In genomic region chr17:6835333-6835916, GRCm38 (mm10) we compare ENCODE assay signal across 10 mouse cellular contexts. TPM values are rescaled to one million over a fixed set of nuclear protein-coding genes. Genes with fewer than 3 reads are reported as not detected.
DNase-seq lines count a peak whose midpoint lies in the region; ATAC-seq and TF ChIP-seq lines count a peak whose summit lies in the region.
"Had no signal": no experiment of that assay in that cellular context is flagged by ENCODE, and none has a peak within 500 bp of the region (broad histone marks: within the 10 kb centered on the region; RNA-seq: fewer than 3 reads in every experiment).

No protein-coding gene starts in this region.

- H3K27me3 ChIP-seq in lung, embryonic 15.5 days, result no peaks in the 10 kb centered on the region
- no peaks in the 10 kb centered on the region for H3K27me3 ChIP-seq in hindbrain, embryonic 14.5 days (ENCODE audit: control insufficient read depth, insufficient read depth, low read length)
- H3K27me3 ChIP-seq in forebrain, postnatal 0 days (ENCODE audit: insufficient read depth, low read length), result no peaks in the 10 kb centered on the region
- H3K27me3 ChIP-seq: limb, embryonic 15.5 days had no signal

- DNase-seq in urinary bladder, adult 18-20 months (ENCODE audit: low spot score in 2 of 2), result peak; percentile 62 to 69
- no peak for DNase-seq in urinary bladder, postnatal 4 days (ENCODE audit: low spot score in 2 of 2)
- DNase-seq in adrenal gland, postnatal 36 days, result peak; percentile 15 to 42
- no peak for DNase-seq in hindbrain, embryonic 14.5 days (ENCODE audit: low spot score)
- DNase-seq in forebrain, postnatal 0 days, result no peak
- DNase-seq: cerebellum, adult 8-10 months; thymus, adult 18-20 months had no signal

- peak overlapping the region; percentile 63 for H3K27ac ChIP-seq in lung, embryonic 15.5 days
- no peak overlapping the region for H3K27ac ChIP-seq in hindbrain, embryonic 14.5 days
- H3K27ac ChIP-seq in forebrain, postnatal 0 days (ENCODE audit: low read depth, low read length), result no peak overlapping the region
- H3K27ac ChIP-seq: limb, embryonic 15.5 days had no signal

- H3K4me2 ChIP-seq in lung, embryonic 15.5 days, result no peak overlapping the region
- no peak overlapping the region for H3K4me2 ChIP-seq in hindbrain, embryonic 14.5 days (replicated peaks)
- H3K4me2 ChIP-seq in forebrain, postnatal 0 days (ENCODE audit: low read depth), result no peak overlapping the region
- H3K4me2 ChIP-seq: limb, embryonic 15.5 days had no signal

- H3K36me3 ChIP-seq in lung, embryonic 15.5 days, result no peaks in the 10 kb centered on the region
- H3K36me3 ChIP-seq in hindbrain, embryonic 14.5 days (replicated peaks; ENCODE audit: control insufficient read depth, insufficient read depth), result no peaks in the 10 kb centered on the region
- H3K36me3 ChIP-seq in forebrain, postnatal 0 days (ENCODE audit: insufficient read depth), result no peaks in the 10 kb centered on the region
- H3K36me3 ChIP-seq: limb, embryonic 15.5 days had no signal

- 40% methylated on average over 7 of the region's 7 CpGs for WGBS in lung, embryonic 15.5 days
- WGBS in hindbrain, embryonic 14.5 days, result 69% methylated on average over 7 of the region's 7 CpGs
- 64% methylated on average over 7 of the region's 7 CpGs for WGBS in forebrain, postnatal 0 days

- no peak overlapping the region for H3K9ac ChIP-seq in lung, embryonic 15.5 days
- H3K9ac ChIP-seq in hindbrain, embryonic 14.5 days, result no peak overlapping the region
- no peak overlapping the region for H3K9ac ChIP-seq in forebrain, postnatal 0 days
- H3K9ac ChIP-seq: limb, embryonic 15.5 days had no signal

- ATAC-seq in lung, embryonic 15.5 days (ENCODE audit: borderline replicate concordance, extremely low read depth, low FRiP score, low TSS enrichment), result no peak
- ATAC-seq in hindbrain, embryonic 14.5 days (ENCODE audit: low FRiP score), result no peak
- ATAC-seq in megakaryocyte progenitor cell, adult 5-6 weeks (replicated peaks; ENCODE audit: poor library complexity), result no peak
- no peak for ATAC-seq in forebrain, postnatal 0 days

- peaks cover 5% of the 10 kb centered on the region; the same call in 1 of the 2 replicates for H3K4me1 ChIP-seq in lung, embryonic 15.5 days
- no peaks in the 10 kb centered on the region for H3K4me1 ChIP-seq in hindbrain, embryonic 14.5 days (replicated peaks; ENCODE audit: control insufficient read depth, insufficient read depth, low read length)
- no peaks in the 10 kb centered on the region for H3K4me1 ChIP-seq in forebrain, postnatal 0 days (ENCODE audit: insufficient read depth)
- H3K4me1 ChIP-seq: limb, embryonic 15.5 days had no signal

- no peak overlapping the region for H3K4me3 ChIP-seq in lung, embryonic 15.5 days
- no peak overlapping the region for H3K4me3 ChIP-seq in hindbrain, embryonic 14.5 days (replicated peaks; ENCODE audit: low read length)
- no peak overlapping the region for H3K4me3 ChIP-seq in forebrain, postnatal 0 days (ENCODE audit: low read depth, low read length)
- H3K4me3 ChIP-seq: limb, embryonic 15.5 days had no signal

- TF ChIP-seq CTCF in forebrain, postnatal 0 days (IDR thresholded peaks at IDR 0.05; ENCODE audit: low read depth), result no peak

- H3K9me3 ChIP-seq in lung, embryonic 15.5 days, result no peaks in the 10 kb centered on the region
- no peaks in the 10 kb centered on the region for H3K9me3 ChIP-seq in hindbrain, embryonic 14.5 days (ENCODE audit: control insufficient read depth, low read length)
- no peaks in the 10 kb centered on the region for H3K9me3 ChIP-seq in forebrain, postnatal 0 days (ENCODE audit: low read length)
- H3K9me3 ChIP-seq: limb, embryonic 15.5 days had no signal

RNA-seq across cellular contexts. Expression of gene Ezr, which starts 52.8 kb away (rescaled TPM):
- 10 to 100 TPM; 21.9 to 27.4 TPM for total RNA-seq in adrenal gland, postnatal 36 days (2021)
- polyA plus RNA-seq in lung, embryonic 15.5 days (2015; fragmentation: Nextera tagmentation; extraction: Ambion mirVana), result 125 and 140 TPM in 2 replicates
- polyA plus RNA-seq in hindbrain, embryonic 14.5 days (2014; fragmentation: Nextera tagmentation; extraction: Ambion mirVana), result 60.1 and 67.4 TPM in 2 replicates
- 43.8 and 45.3 TPM in 2 replicates for total RNA-seq in megakaryocyte progenitor cell, adult 5-6 weeks (2015)
- 118 and 129 TPM in 2 replicates for total RNA-seq in megakaryocyte progenitor cell, adult 5-6 weeks (2017)
- 37.8 and 45.4 TPM in 2 replicates for total RNA-seq in forebrain, postnatal 0 days (2014; rRNA removed)
- polyA plus RNA-seq in forebrain, postnatal 0 days (2015; fragmentation: Nextera tagmentation; extraction: Ambion mirVana), result 51.6 and 60.2 TPM in 2 replicates

Comparison
In these comparisons a context has a peak if more than half of its experiments do, and no peak if none do; other contexts are left out.
1. DNase-seq: peak in urinary bladder, adult 18-20 months (2 of 2) and adrenal gland, postnatal 36 days (2 of 2); none in urinary bladder, postnatal 4 days (0 of 2), hindbrain, embryonic 14.5 days (single experiment) and forebrain, postnatal 0 days (single experiment).